Mouse (Mus musculus) midbrain, embryonic 12.5 days (tissue): ENCODE results near the gene Rabgap1l. TPM values are rescaled to one million over a fixed set of nuclear protein-coding genes. Genes with fewer than 3 reads are reported as not detected.
A peak's percentile ranks its signal among the peaks of the same experiment; 100 is the strongest.

Experiments
- ATAC-seq: fragments of 200-750 bp; cut with Nextera tagmentation; 2 replicates; pipeline ENCODE4 v1.8.0; 2017; ENCODE audit warnings: low read depth, moderate TSS enrichment, moderate library complexity; ENCODE audit not compliant: low FRiP score
- H3K27ac ChIP-seq: fragments of 300-500 bp; sonication (generic); replicated peaks from 2 replicates; pipeline ENCODE4 v1.5.1; 2016; ENCODE audit warnings: mild to moderate bottlenecking
- H3K27me3 ChIP-seq: fragments of 300-500 bp; sonication (generic); 2 replicates; pipeline ENCODE4 v1.6.1; 2016; ENCODE audit warnings: mild to moderate bottlenecking
- H3K36me3 ChIP-seq: fragments of 300-500 bp; sonication (generic); 2 replicates; pipeline ENCODE4 v1.6.1; 2016
- H3K4me1 ChIP-seq: fragments of 300-500 bp; sonication (generic); 2 replicates; pipeline ENCODE4 v1.6.1; 2016
- H3K4me2 ChIP-seq: fragments of 300-500 bp; sonication (generic); replicated peaks from 2 replicates; pipeline ENCODE4 v1.6.1; 2016; ENCODE audit warnings: mild to moderate bottlenecking, moderate library complexity
- H3K4me3 ChIP-seq: fragments of 300-500 bp; sonication (generic); 2 replicates; pipeline ENCODE4 v1.5.1; 2016; ENCODE audit warnings: mild to moderate bottlenecking
- H3K9ac ChIP-seq: fragments of 300-500 bp; sonication (generic); replicated peaks from 2 replicates; pipeline ENCODE4 v1.6.1; 2016; ENCODE audit warnings: mild to moderate bottlenecking, moderate library complexity
- H3K9me3 ChIP-seq: fragments of 300-500 bp; sonication (generic); 2 replicates; pipeline ENCODE4 v1.6.1; 2016; ENCODE audit warnings: mild to moderate bottlenecking
- WGBS: fragments of 180-500 bp; shearing (Covaris S2); methylation state at CpG from one replicate; pipeline ENCODE4 v1.1.7; 2016; 5-methylcytosine and 5-hydroxymethylcytosine counted together
- microRNA counts: library from miRNA; unstranded; fragments of <30 nt; microRNA quantifications from one replicate; lab custom pipeline; 2017
- microRNA-seq: library from miRNA; unstranded; fragments of <30 nt; microRNA quantifications from one replicate; pipeline ENCODE4, GENCODE M21; 2017
- polyA plus RNA-seq: library from polyadenylated mRNA; unstranded; fragments of >200 nt; fragmentation: Nextera tagmentation; extraction: Ambion mirVana; gene quantifications from 2 replicates; pipeline ENCODE4 v1.2.1, GENCODE M21; 2016

The Rabgap1l gene
- polyA plus RNA-seq, 1 experiment from 2014 or later, result 21.2 TPM

GRCm38 (mm10) chr1:160195337-160195663, 597.7 kb downstream of the Rabgap1l start:
- Histone ChIP-seq H3K4me2 (peak overlapping the region; percentile 80), H3K4me3 (peak overlapping the region; percentile 82), H3K4me1 (peaks cover 11% of the 10 kb centered on the region; the same call in 1 of the 2 replicates), H3K27me3 (no peaks in the 10 kb centered on the region), H3K9me3 (no peaks in the 10 kb centered on the region), H3K36me3 (peaks cover 25% of the 10 kb centered on the region), H3K9ac (peak overlapping the region; percentile 84), H3K27ac (peak overlapping the region; percentile 77)
- under 1% methylated on average over 13 of the region's 13 CpGs for WGBS
- no peak for ATAC-seq

GRCm38 (mm10) chr1:160194529-160195336, 598.3 kb downstream of the Rabgap1l start, which contains the start of gene Mrps14:
TSS of gene Mrps14 (plus strand) at chr1:160195215.
- H3K4me1 ChIP-seq, result peaks cover 11% of the 10 kb centered on the region; the same call in 1 of the 2 replicates
- no peaks in the 10 kb centered on the region for H3K27me3 ChIP-seq
- WGBS, result 8% methylated on average over 31 of the region's 31 CpGs
- H3K4me3 ChIP-seq, result peak within 1 kb of the TSS; percentile 82
- H3K4me2 ChIP-seq, result peak within 1 kb of the TSS; percentile 80
- peak; percentile 100 for ATAC-seq
- H3K27ac ChIP-seq, result peak within 1 kb of the TSS; percentile 77
- H3K9me3 ChIP-seq, result no peaks in the 10 kb centered on the region
- peak within 1 kb of the TSS; percentile 84 for H3K9ac ChIP-seq
- peaks cover 22% of the 10 kb centered on the region for H3K36me3 ChIP-seq

GRCm38 (mm10) chr1:160184506-160184905, 608.5 kb downstream of the Rabgap1l start:
- peak; percentile 77; the same call in 1 of the 2 replicates for ATAC-seq
- Histone ChIP-seq H3K27me3 (no peaks in the 10 kb centered on the region), H3K4me1 (no peaks in the 10 kb centered on the region), H3K4me2 (no peak overlapping the region), H3K27ac (no peak overlapping the region), H3K9ac (no peak overlapping the region), H3K9me3 (no peaks in the 10 kb centered on the region), H3K4me3 (no peak overlapping the region), H3K36me3 (no peaks in the 10 kb centered on the region)
- WGBS, result 22% methylated on average over 5 of the region's 5 CpGs

- Histone ChIP-seq H3K27me3 (no peaks in the 10 kb centered on the region), H3K9ac (no peak overlapping the region), H3K36me3 (no peaks in the 10 kb centered on the region), H3K27ac (no peak overlapping the region), H3K4me1 (no peaks in the 10 kb centered on the region), H3K9me3 (no peaks in the 10 kb centered on the region), H3K4me2 (no peak overlapping the region), H3K4me3 (no peak overlapping the region)
- whole genome bisulfite sequencing, result 78% methylated on average over 4 of the region's 4 CpGs
- no peak for ATAC-seq
Measured at GRCm38 (mm10) chr1:160181216-160181615, 611.8 kb downstream of the Rabgap1l start.

- Histone ChIP-seq H3K36me3 (no peaks in the 10 kb centered on the region), H3K27me3 (no peaks in the 10 kb centered on the region), H3K9ac (no peak overlapping the region), H3K27ac (no peak overlapping the region), H3K9me3 (no peaks in the 10 kb centered on the region), H3K4me2 (no peak overlapping the region), H3K4me3 (no peak overlapping the region), H3K4me1 (no peaks in the 10 kb centered on the region)
- WGBS, result 73% methylated on average over 8 of the region's 8 CpGs
- ATAC-seq, result no peak
Measured at GRCm38 (mm10) chr1:160176903-160177302, 616.1 kb downstream of the Rabgap1l start.

MicroRNAs within 50 kb of the gene (microRNA counts, 519-probe panel; counts per million panel counts)
- microRNA mmu-miR-1927 (lab: Ali Mortazavi, UCI), result 2,153 counts per million, percentile 3 among the panel's probes with 10 or more counts

Small RNA genes lying within 50 kb of the gene (microRNA-seq; reads per million reads assigned to microRNA genes)
- 3.0 reads per million, percentile 8 among the genes with 10 or more reads in this experiment for gene Mir1927

Other genes starting within 250 kb of the Rabgap1l start
- gene Rc3h1, start 113.2 kb upstream of the Rabgap1l start, polyA plus RNA-seq, result 9.9 and 11.4 TPM in 2 replicates
- 3.1 and 3.2 TPM in 2 replicates for gene Serpinc1, start 185.4 kb upstream of the Rabgap1l start, polyA plus RNA-seq
- gene Zbtb37, start 241.6 kb upstream of the Rabgap1l start, polyA plus RNA-seq, result 11.3 and 12.4 TPM in 2 replicates